Mouse (Mus musculus) bone marrow macrophage, adult 2 months (primary cell): Measurements from ENCODE around the gene Mto1.

Experiments
- CTCF ChIP-seq: IDR thresholded peaks from 2 replicates; pipeline ENCODE4 v1.5.1; 2012; ENCODE audit warnings: low read depth, mild to moderate bottlenecking, low read length, moderate library complexity
- POLR2A ChIP-seq: IDR thresholded peaks from 2 replicates; pipeline ENCODE4 v1.6.1; 2012; ENCODE audit warnings: mild to moderate bottlenecking, low read depth, low read length, borderline replicate concordance

GRCm38 (mm10) chr9:78439426-78439825 lies 8.6 kb upstream of the Mto1 start:
- no peak for TF ChIP-seq CTCF
- no peak for TF ChIP-seq POLR2A
